Mouse (Mus musculus): ENCODE measurements around the gene Vwce. TPM values are rescaled to one million over a fixed set of nuclear protein-coding genes. Genes with fewer than 3 reads are reported as not detected.

Vwce gene
- total and polyA plus RNA-seq, 2 experiments from 2014 or later = 0.88 to 1.7 TPM

GRCm38 (mm10) chr19:10703470-10703869 is 69.5 kb downstream of the Vwce start:
- Histone ChIP-seq H3K4me1 (ENCODE audit: insufficient read depth) (0 out of 2 replicates have a peak, but pooled peaks cover 6% of the 10 kb centered on the region), H3K36me3 (ENCODE audit: insufficient read depth) (peaks cover 16% of the 10 kb centered on the region), H3K27me3 (ENCODE audit: insufficient read depth, low read length) (no peaks in the 10 kb centered on the region), H3K4me2 (ENCODE audit: low read depth) (no peak overlapping the region), H3K9ac (no peak overlapping the region), H3K4me3 (ENCODE audit: low read depth, low read length) (no peak overlapping the region), H3K9me3 (ENCODE audit: low read length) (no peaks in the 10 kb centered on the region), H3K27ac (ENCODE audit: low read depth, low read length) (no peak overlapping the region)
- 70% methylated on average over 8 of the region's 8 CpGs for WGBS
- ATAC-seq = no peak
- no peak for DNase-seq
- TF ChIP-seq CTCF (IDR thresholded peaks at IDR 0.05; ENCODE audit: low read depth) = no peak

GRCm38 (mm10) chr19:10707087-10707875 is 73.3 kb downstream of the Vwce start:
- DNase-seq (no peak), ATAC-seq (no peak)
- H3K27me3 ChIP-seq (ENCODE audit: insufficient read depth, low read length) = no peaks in the 10 kb centered on the region
- no peak overlapping the region for H3K4me2 ChIP-seq (ENCODE audit: low read depth)
- peaks cover 38% of the 10 kb centered on the region for H3K36me3 ChIP-seq (ENCODE audit: insufficient read depth)
- no peak for TF ChIP-seq CTCF (IDR thresholded peaks at IDR 0.05; ENCODE audit: low read depth)
- peaks cover 6% of the 10 kb centered on the region; the same call in 1 of the 2 replicates for H3K4me1 ChIP-seq (ENCODE audit: insufficient read depth)
- H3K9ac ChIP-seq = no peak overlapping the region
- H3K9me3 ChIP-seq (ENCODE audit: low read length) = no peaks in the 10 kb centered on the region
- no peak overlapping the region for H3K27ac ChIP-seq (ENCODE audit: low read depth, low read length)
- WGBS = 82% methylated on average over 13 of the region's 13 CpGs
- H3K4me3 ChIP-seq (ENCODE audit: low read depth, low read length) = no peak overlapping the region

- H3K27ac ChIP-seq (ENCODE audit: low read depth, low read length) = no peak overlapping the region
- H3K9me3 ChIP-seq (ENCODE audit: low read length) = no peaks in the 10 kb centered on the region
- 86% methylated on average over 1 of the region's 1 CpGs for WGBS
- DNase-seq = no peak
- no peak for ATAC-seq
- no peak overlapping the region for H3K4me2 ChIP-seq (ENCODE audit: low read depth)
- H3K4me3 ChIP-seq (ENCODE audit: low read depth, low read length) = no peak overlapping the region
- no peak for TF ChIP-seq CTCF (IDR thresholded peaks at IDR 0.05; ENCODE audit: low read depth)
- H3K36me3 ChIP-seq (ENCODE audit: insufficient read depth) = peaks cover 44% of the 10 kb centered on the region
- no peaks in the 10 kb centered on the region for H3K27me3 ChIP-seq (ENCODE audit: insufficient read depth, low read length)
- H3K4me1 ChIP-seq (ENCODE audit: insufficient read depth) = peaks cover 6% of the 10 kb centered on the region; the same call in 1 of the 2 replicates
- H3K9ac ChIP-seq = no peak overlapping the region
Measured at GRCm38 (mm10) chr19:10707881-10708280, 73.9 kb downstream of the Vwce start.

- Histone ChIP-seq H3K9ac (peak overlapping the region; percentile 25; the same call in 1 of the 2 replicates), H3K27ac (ENCODE audit: low read depth, low read length) (peak overlapping the region; percentile 90), H3K9me3 (ENCODE audit: low read length) (no peaks in the 10 kb centered on the region), H3K4me2 (ENCODE audit: low read depth) (no peak overlapping the region), H3K36me3 (ENCODE audit: insufficient read depth) (peaks cover 54% of the 10 kb centered on the region), H3K27me3 (ENCODE audit: insufficient read depth, low read length) (no peaks in the 10 kb centered on the region), H3K4me1 (ENCODE audit: insufficient read depth) (peaks cover 6% of the 10 kb centered on the region; the same call in 1 of the 2 replicates), H3K4me3 (ENCODE audit: low read depth, low read length) (no peak overlapping the region)
- ATAC-seq = no peak
- DNase-seq = no peak
- 35% methylated on average over 6 of the region's 6 CpGs for WGBS
- no peak for TF ChIP-seq CTCF (IDR thresholded peaks at IDR 0.05; ENCODE audit: low read depth)
Measured at GRCm38 (mm10) chr19:10708900-10709299, 74.9 kb downstream of the Vwce start.

- peak overlapping the region; percentile 90 for H3K27ac ChIP-seq (ENCODE audit: low read depth, low read length)
- H3K4me2 ChIP-seq (ENCODE audit: low read depth) = no peak overlapping the region
- H3K9me3 ChIP-seq (ENCODE audit: low read length) = no peaks in the 10 kb centered on the region
- peak overlapping the region; percentile 25 for H3K9ac ChIP-seq
- H3K36me3 ChIP-seq (ENCODE audit: insufficient read depth) = peaks cover 58% of the 10 kb centered on the region
- peak; percentile 97 for DNase-seq
- peak; percentile 97 for TF ChIP-seq CTCF (IDR thresholded peaks at IDR 0.05; ENCODE audit: low read depth)
- WGBS = 9% methylated on average over 8 of the region's 8 CpGs
- ATAC-seq = peak; percentile 91
- peaks cover 6% of the 10 kb centered on the region; the same call in 1 of the 2 replicates for H3K4me1 ChIP-seq (ENCODE audit: insufficient read depth)
- no peak overlapping the region for H3K4me3 ChIP-seq (ENCODE audit: low read depth, low read length)
- no peaks in the 10 kb centered on the region for H3K27me3 ChIP-seq (ENCODE audit: insufficient read depth, low read length)
Measured at GRCm38 (mm10) chr19:10709360-10710087, 75.5 kb downstream of the Vwce start.

GRCm38 (mm10) chr19:10710088-10710511 is 76.1 kb downstream of the Vwce start:
- DNase-seq = peak; percentile 81
- peaks cover 6% of the 10 kb centered on the region; the same call in 1 of the 2 replicates for H3K4me1 ChIP-seq (ENCODE audit: insufficient read depth)
- 39% methylated on average over 9 of the region's 9 CpGs for WGBS

More at GRCm38 (mm10) chr19:10710088-10710511, 76.1 kb downstream of the Vwce start:
- TF ChIP-seq CTCF (IDR thresholded peaks at IDR 0.05; ENCODE audit: low read depth) = peak; percentile 68
- Histone ChIP-seq H3K4me2 (ENCODE audit: low read depth) (no peak overlapping the region), H3K27ac (ENCODE audit: low read depth, low read length) (peak overlapping the region; percentile 90), H3K36me3 (ENCODE audit: insufficient read depth) (peaks cover 58% of the 10 kb centered on the region), H3K9me3 (ENCODE audit: low read length) (no peaks in the 10 kb centered on the region), H3K4me3 (ENCODE audit: low read depth, low read length) (no peak overlapping the region), H3K9ac (no peak overlapping the region), H3K27me3 (ENCODE audit: insufficient read depth, low read length) (no peaks in the 10 kb centered on the region)
- ATAC-seq = peak; percentile 40

All from forebrain, postnatal 0 days (tissue).